ENCODE assay signal across 34 mouse cellular contexts in the genomic region with DNA sequence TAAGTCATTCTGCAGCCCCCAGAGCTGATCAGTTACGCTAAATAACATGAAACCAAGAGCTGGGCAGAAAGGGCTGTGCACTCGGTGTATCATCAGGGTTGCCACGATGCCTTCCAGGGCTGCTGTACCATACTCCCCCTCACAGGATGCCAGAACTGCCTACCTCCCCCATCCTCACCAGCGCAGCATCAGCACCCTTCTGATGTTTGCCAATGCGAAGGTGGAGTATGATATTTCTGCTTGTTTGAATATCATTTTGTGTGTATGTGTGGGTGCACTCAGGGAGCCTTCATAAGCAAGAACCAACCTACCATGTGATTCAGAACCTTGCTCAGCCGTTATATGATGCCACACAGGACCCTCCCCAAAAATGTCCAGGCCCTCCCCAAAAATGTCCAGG.
A peak's percentile ranks its signal among the peaks of the same experiment; 100 is the strongest.
DNase-seq lines count a peak whose midpoint lies in the region; ATAC-seq and TF ChIP-seq lines count a peak whose summit lies in the region.
"Had no signal": no experiment of that assay in that cellular context is flagged by ENCODE, and none has a peak within 500 bp of the region (broad histone marks: within the 10 kb centered on the region; RNA-seq: fewer than 3 reads in every experiment).

No protein-coding gene starts in this region.

- H3K4me3 ChIP-seq in layer of hippocampus, adult 2 months, result no peak overlapping the region
- H3K4me3 ChIP-seq: embryonic facial prominence, embryonic 10.5 days; embryonic facial prominence, embryonic 15.5 days; forebrain, embryonic 12.5 days; heart, embryonic 13.5 days; hindbrain, embryonic 10.5 days; kidney, embryonic 15.5 days; limb, embryonic 10.5 days; limb, embryonic 15.5 days; liver, embryonic 13.5 days; megakaryocyte, embryonic 14.5 days; midbrain, embryonic 12.5 days; myocyte; neural tube, embryonic 13.5 days had no signal

- peak; percentile 84 for ATAC-seq in frontal cortex, adult (ENCODE audit: low TSS enrichment)
- ATAC-seq: activated CD4-positive, CD25-positive, alpha-beta regulatory T cell, adult 4 months; forebrain, postnatal 0 days; hindbrain, embryonic 16.5 days; lung, postnatal 0 days had no signal

- no peak for TF ChIP-seq CTCF in layer of hippocampus, adult 2 months (conservative IDR thresholded peaks at IDR 0.05)

- H3K27ac ChIP-seq in layer of hippocampus, adult 2 months, result no peak overlapping the region
- H3K27ac ChIP-seq: embryonic facial prominence, embryonic 10.5 days; embryonic facial prominence, embryonic 15.5 days; forebrain, embryonic 12.5 days; heart, embryonic 13.5 days; hindbrain, embryonic 10.5 days; kidney, embryonic 15.5 days; limb, embryonic 10.5 days; limb, embryonic 15.5 days; liver, embryonic 13.5 days; midbrain, embryonic 12.5 days; neural tube, embryonic 13.5 days had no signal

- no peak for DNase-seq in frontal cortex, postnatal 25 days (ENCODE audit: low spot score in 2 of 2)
- peak; percentile 47 to 62 for DNase-seq in layer of hippocampus, adult 2 months (ENCODE audit: low spot score in 2 of 2)
- DNase-seq in layer of hippocampus, adult 9-10 months (ENCODE audit: low spot score), result no peak
- DNase-seq in right cerebral cortex, adult 2 months (ENCODE audit: low spot score in 2 of 2), result peak; percentile 37 to 54
- no peak for DNase-seq in right cerebral cortex, postnatal 14 days
- DNase-seq in natural killer cell, adult 2 months (ENCODE audit: low spot score in 2 of 2), result no peak
- DNase-seq: adrenal gland, adult 2 months; adrenal gland, postnatal 36 days; cerebellum, adult 2 months; cerebellum, postnatal 25 days; forebrain, postnatal 0 days; gastrocnemius, postnatal 10 days; heart, postnatal 10 days; kidney, adult 18-20 months; kidney, postnatal 25 days; liver, embryonic 13.5 days; lung, adult 18-20 months; lung, postnatal 4 days had no signal

Comparison
In these comparisons a context has a peak if more than half of its experiments do, and no peak if none do; other contexts are left out.
1. DNase-seq: peak in layer of hippocampus, adult 2 months (2 of 2) and right cerebral cortex, adult 2 months (2 of 2); none in frontal cortex, postnatal 25 days (0 of 2), layer of hippocampus, adult 9-10 months (single experiment), right cerebral cortex, postnatal 14 days (single experiment) and natural killer cell, adult 2 months (0 of 2).